Mouse (Mus musculus) gastrocnemius, postnatal 10 days (tissue): ENCODE measurements around the gene Cybrd1. TPM values are rescaled to one million over a fixed set of nuclear protein-coding genes. Genes with fewer than 3 reads are reported as not detected.

Experiments used
- DNase-seq: peaks from one replicate; pipeline ENCODE4 v3.0.0; 2021; ENCODE audit warnings: mixed read lengths
- long read RNA-seq, 2 experiments: library from polyadenylated mRNA; stranded (forward); transcript quantifications; one replicate each; pipeline ENCODE4 v2.0.0; 2021
- total RNA-seq, 2 experiments: library from RNA; stranded (reverse); gene quantifications; 2 replicates each; pipeline ENCODE4 v1.2.3; 2021

Cybrd1 gene
- 1 to 10 TPM; 3.0 to 4.1 TPM for total RNA-seq
- long read RNA-seq, experiment 1 = 0 reads
- long read RNA-seq, experiment 2, full-length matches to known transcripts = 2 of 4 reads
- long read RNA-seq, experiment 2, partial matches to known transcripts = 0 of 4 reads
- long read RNA-seq, experiment 2, other reads (novel, unspliced or antisense) = 2 of 4 reads

DNA sequence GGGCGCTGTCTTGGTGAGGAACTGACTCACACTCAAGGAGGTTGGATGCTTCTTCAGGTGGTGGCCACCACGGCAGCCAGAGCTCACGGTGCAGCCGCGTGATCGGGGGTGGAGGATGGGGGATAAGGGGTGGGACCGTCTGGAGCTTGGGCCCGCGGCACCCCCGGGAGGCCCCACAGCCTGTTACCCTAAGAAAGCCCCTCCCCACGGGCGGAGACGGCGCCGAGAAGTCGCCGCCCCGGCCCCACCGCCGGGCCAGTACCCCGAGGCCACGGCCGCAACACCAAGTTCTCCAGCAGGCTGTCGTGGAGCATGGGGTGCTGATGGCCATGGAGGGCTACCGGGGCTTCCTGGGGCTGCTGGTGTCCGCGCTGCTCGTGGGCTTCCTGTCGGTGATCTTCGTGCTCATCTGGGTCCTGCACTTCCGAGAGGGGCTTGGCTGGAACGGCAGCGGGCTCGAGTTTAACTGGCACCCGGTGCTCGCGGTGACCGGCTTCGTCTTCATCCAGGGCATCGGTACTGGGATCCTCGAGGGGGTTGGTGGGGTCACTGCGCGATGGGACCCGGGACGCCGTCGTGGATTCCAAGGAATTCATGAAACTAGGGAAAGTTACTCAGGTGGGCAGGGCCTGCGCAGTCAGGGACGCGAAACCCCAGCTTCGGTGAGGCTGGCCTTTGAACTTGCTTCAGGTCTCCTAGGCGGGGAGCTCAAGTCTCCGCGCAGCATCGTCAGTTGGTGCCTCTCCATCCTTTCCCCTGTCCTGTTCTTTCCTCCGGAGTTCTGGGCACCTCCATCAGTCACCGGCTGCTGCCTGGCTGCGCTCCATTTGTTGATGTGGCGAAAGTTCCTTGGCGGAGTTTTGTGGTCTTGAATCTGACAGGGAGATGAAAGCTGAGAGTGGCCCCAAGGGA, at the start of gene Cybrd1:
TSS of gene Cybrd1 (plus strand) at position 127 of the 912 bp plus-strand sequence.
- DNase-seq = peak; percentile 71

DNA sequence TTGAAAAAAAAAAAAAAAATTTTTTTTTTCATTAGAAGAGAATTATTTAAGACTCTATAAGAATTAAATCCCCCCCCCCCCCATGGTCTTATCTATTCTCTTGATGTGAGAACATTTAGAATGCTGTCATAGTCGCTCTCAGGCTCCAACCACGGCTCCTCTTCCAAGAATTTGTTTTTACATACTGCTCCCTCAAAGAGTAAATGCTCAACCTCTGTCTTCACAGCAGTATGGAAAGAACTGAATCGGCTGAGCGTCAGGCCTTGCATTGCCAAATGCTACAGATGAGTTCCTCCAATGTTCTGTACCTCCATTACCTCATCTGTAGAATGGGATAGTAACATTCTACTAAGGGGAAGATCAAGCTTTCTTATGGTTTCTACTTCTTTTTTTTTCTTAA, 46.1 kb upstream of the Cybrd1 start:
- DNase-seq = no peak

DNA sequence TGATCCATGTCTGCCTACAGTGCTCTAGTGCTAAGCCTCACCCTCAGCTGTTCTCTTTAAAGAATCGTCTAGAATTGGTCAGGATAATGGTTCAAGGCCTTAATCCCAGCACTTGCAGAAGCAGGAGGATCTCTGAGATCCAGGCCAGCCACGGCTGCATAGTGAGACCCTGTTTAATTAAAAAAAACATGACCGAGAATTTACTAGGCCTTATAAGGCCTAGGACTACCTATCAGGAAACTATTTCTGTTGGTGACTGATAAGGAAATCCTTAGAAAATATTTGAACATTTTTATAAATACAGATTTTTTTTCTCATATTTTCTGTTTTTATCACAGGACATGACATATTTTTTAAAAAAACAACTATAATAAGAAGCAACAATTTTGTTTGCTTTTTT, 44.4 kb upstream of the Cybrd1 start:
- DNase-seq = no peak

DNA sequence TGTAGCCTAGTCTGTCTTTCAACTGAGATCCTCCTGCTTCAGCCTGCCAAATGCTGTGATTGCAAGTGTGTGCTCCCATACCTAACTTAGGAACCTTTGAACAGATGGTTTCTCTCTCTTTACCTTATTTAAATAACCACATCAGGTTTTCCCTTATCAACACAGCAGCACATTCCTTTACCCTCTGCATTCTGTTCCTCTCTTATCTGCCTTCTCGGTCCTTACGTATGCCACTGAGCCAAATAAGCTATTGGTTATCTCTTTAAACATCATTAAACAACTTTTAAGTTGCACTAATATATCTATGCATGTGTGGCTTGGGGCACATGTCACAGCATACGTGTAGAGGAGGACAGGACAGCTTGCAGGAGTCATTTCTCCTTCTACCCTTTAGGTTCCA, 43.9 kb upstream of the Cybrd1 start:
- no peak for DNase-seq

DNA sequence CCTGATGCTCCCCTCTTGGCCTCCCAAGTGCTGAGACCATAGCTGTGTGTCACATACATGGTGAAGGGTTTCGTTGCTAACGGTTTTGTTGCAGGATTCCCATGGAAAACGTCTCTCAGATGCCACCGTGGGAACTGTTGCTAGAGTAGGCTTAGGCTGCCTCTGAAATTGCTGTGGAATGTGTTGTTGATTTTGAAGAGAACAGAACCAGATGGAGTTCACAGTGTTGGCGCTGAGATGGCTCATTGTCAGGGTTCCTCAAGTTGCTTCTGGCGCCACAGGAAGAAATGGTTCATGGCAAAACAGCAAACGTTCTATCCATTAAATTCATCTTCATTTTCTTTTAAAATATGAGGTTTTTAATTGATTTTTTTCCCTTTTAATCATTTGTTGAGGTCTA, 35.3 kb upstream of the Cybrd1 start:
- no peak for DNase-seq

- DNase-seq = no peak
Observed at GRCm38 (mm10) chr2:71083454-71084193, 34.1 kb upstream of the Cybrd1 start.

DNA sequence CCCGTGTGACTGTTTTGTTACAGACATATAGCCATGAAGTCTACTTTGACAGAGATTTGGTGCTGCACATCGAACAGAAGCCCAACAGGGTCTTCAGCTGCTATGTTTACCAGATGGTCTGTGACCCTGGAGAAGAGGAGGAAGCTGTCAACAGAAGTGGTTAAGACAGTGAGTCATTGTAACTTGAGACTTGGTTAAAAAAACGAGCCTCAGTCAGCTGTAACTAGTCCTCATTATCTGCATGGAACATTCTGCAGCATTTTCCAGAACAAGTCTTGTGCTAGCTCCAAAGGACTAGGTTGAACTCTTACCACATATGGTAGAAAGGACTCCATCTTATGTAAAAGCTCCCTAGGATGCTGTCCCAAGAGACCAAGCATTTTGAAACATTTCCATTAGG, 28.0 kb upstream of the Cybrd1 start:
- DNase-seq = no peak

DNA sequence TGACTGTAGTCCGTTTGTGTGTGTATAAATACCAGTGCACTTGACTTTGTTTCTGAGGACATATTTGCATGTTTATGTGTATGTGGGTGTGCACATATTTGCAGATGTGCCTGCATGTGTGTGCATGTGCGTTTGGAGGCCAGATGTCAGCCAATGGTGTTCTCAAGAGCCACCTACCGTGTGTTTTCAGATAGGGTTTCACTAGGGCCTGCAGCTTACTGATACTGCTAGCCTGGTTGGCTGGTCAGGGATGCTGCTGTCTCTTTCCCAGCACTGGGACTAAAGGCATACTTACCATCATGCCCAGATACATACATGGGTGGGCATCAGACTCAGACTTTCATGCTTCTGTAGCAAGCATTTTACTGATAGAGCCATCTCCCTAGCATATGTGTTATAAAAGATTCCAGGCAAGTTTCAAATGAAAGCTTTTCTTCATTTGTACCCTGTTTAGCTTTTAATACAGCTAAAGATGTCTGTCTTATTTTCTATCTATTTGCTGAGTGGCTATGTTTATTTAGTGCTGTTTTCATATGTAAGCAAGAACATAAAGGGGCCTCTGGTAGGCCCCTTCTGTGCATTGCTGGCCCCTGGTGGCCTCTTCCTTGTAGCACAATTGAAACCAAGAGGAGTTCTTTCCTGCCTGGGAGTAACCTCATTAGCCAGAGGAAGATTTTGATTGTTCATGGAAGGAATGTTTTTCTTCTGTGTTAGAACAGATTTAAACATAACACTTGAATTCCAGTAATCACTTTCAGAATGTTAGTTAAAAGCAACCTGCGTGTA, 26.9 kb upstream of the Cybrd1 start:
- no peak for DNase-seq

DNA sequence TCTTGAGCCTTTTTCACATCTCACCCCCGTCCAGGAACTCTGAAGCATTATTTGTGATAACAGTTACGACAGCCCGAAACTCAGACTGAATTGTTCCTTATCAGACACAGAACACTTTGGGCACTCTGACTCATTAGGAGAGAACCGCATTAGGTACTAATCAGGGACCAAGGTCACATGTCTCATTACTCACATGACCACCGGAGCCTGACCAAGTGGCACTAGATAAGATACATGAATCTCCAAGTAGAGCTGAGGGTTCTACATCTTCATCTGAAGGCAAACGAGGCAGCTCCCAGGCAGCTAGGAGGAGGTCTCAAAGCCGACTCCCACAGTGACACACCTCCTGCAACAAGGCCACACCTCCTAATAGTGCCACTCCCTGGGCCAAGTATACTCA, 21.6 kb upstream of the Cybrd1 start:
- DNase-seq = no peak

DNA sequence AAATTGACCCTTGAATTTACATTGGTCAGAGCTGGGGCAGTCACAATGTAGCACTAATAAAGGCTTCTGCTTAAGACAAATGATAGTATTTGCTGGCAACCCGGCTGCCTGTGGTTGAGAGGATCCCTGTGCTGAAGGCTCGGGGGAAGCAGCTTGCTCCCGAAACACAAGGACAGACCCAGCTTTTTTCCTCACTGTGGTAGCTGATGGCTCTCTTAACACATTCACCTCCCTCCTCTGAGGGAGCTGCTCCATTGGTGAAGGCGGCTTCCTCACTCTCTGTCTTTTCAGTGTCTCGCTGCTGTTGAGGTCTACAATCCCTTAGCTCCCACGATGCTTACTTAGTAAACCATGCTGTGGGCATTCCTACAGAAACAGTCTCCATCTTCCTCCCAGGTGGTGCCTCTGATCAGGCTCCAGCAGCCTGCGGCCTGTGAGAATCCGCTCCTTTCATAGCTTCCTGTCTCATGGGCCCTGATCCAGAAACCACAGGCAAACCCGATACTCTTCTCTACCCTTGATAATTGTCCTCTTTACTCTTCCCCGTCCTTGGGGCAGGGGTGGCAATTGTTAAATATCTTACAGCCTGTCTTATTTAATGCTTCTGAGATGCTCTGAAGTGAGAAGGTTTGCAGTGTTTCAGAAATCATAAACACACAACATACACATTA, 15.0 kb upstream of the Cybrd1 start:
- no peak for DNase-seq

- DNase-seq = no peak
Observed at GRCm38 (mm10) chr2:71103292-71103680, 14.4 kb upstream of the Cybrd1 start.

DNA sequence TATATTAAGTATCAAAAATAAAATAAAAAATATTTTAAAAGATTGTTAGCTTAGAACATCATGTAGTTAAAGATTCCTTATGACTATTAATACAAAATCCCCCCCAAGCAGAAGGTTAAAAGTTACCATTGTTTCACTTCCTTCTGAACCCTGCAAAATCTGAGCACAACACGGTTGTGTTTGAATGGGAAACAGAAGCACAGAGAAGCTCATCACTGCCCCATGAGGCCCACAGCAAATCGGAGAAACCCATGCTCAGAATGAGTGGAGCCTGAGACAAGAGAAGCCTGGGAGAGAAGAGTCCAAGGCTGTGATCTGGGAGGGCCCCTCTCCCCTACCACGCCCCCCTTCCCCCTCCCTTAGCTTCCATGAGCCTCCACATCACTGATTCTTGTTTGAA, 13.0 kb upstream of the Cybrd1 start:
- no peak for DNase-seq

GRCm38 (mm10) chr2:71105469-71106215, 12.1 kb upstream of the Cybrd1 start:
- DNase-seq = no peak

DNA sequence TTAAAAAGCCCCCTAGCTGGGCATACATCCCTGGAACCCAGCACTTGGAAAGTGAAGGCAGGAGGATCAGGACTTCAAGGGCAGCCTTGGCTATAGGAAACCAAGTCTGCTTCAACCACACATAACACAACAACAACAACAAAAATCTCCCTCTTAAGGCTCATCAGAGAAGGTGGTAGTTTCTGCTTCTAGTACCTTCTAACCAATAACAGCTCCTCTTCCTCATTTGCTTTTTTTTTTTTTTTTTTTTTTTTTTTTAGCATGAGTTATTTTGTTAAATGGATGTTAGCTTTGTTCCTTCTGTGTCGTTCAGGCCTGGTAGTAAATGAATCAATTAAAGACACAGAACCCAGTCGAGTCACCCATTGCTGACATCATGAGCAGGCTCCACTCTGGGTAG, 10.5 kb upstream of the Cybrd1 start:
- no peak for DNase-seq

DNA sequence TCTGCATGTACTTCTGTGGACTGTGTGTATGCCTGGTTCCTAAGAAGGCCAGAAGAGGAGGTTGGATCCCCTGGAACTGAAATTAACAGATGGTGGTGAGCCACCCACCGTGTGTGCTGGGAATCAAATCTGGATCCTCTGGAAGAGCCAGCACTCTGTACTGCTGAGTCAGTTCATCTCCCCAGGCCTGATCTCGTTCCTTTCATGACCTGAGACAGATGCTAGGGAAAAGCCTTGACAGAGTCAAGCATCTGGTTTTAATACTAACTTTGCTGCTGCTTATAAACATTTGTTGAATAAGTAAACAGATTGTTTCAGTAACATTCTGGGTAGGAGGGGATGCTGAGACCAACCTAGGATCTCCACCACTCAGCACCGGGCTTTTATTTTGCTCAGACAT, 9.2 kb upstream of the Cybrd1 start:
- no peak for DNase-seq

- DNase-seq = no peak
Observed at GRCm38 (mm10) chr2:71113489-71114171, 4.1 kb upstream of the Cybrd1 start.

- no peak for DNase-seq
Observed at GRCm38 (mm10) chr2:71116151-71116550, 1.6 kb upstream of the Cybrd1 start.

- no peak for DNase-seq
Observed at GRCm38 (mm10) chr2:71120844-71121243, 3.1 kb downstream of the Cybrd1 start.

- no peak for DNase-seq
Observed at GRCm38 (mm10) chr2:71121406-71121805, 3.7 kb downstream of the Cybrd1 start.

GRCm38 (mm10) chr2:71122268-71123029, 4.7 kb downstream of the Cybrd1 start:
- DNase-seq = no peak
